Mouse (Mus musculus): Measurements from ENCODE around the gene Washc4. TPM values are rescaled to one million over a fixed set of nuclear protein-coding genes. Genes with fewer than 3 reads are reported as not detected.

Gene Washc4
- polyA plus RNA-seq, 1 experiment, result 4.2 TPM

DNA sequence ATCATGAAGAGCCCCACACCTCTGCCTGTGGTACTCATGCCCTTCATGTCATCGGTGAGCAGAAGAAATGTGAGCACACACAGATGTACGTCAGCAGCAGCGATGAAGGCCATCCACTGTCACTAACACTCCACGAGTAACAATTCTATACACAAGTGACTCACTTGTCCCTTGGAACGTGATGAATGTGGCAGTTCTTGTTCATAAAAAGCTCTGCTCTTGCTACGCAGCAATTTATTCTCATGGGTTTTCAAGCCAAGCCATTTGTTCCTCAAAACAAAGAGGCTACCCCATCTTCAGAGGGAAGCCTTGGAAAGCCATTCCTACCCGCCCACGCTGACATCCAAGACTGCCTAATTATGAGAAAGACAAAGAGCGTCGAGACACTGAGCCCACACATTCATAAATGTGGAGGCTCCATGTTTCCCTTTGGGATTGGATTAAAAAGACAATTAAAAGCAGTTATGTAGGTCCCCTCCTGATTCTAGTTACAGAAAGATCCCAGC lies 96.4 kb downstream of the Washc4 start:
- no peaks in the 10 kb centered on the region for H3K36me3 ChIP-seq (ENCODE audit: control insufficient read depth, insufficient read depth, low read length)
- H3K27ac ChIP-seq (ENCODE audit: control insufficient read depth, insufficient read depth, low read length), result no peak overlapping the region
- H3K4me1 ChIP-seq (replicated peaks; ENCODE audit: control insufficient read depth, insufficient read depth, low read length), result peaks cover 4% of the 10 kb centered on the region; the same call in 1 of the 2 replicates
- TF ChIP-seq POLR2A (IDR thresholded peaks at IDR 0.05; ENCODE audit: control insufficient read depth, extremely low read depth, insufficient read depth, low read length, poor library complexity) (no peak), CTCF (IDR thresholded peaks at IDR 0.05; ENCODE audit: borderline replicate concordance, control insufficient read depth, extremely low read depth, insufficient read depth, low read length, poor library complexity) (no peak)
- DNase-seq, result no peak
- H3K4me3 ChIP-seq (ENCODE audit: control insufficient read depth, insufficient read depth, low read length), result no peak overlapping the region
- H3K27me3 ChIP-seq (ENCODE audit: control insufficient read depth, insufficient read depth, low read length), result no peaks in the 10 kb centered on the region
- WGBS, result 97% methylated on average over 10 of the region's 10 CpGs

DNA sequence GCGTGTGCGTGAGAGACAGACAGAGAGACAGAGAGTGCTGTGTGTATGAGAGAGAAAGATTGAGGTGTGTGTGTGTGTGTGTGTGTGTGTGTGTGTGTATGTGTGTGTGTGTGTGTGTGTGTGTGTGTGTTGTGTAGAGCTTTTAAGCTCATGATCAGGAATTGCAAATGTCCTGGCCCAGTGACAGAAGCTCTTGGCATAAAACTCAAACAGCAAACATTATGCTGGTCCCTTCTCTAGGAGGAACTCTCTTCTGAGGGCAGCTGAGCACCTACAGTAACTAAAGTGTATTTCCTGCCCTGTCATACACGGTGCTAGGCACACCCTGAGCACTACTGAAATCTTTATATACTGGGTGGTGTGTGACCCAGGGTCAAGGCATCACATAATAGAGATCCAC lies 98.1 kb downstream of the Washc4 start:
- Histone ChIP-seq H3K27me3 (ENCODE audit: control insufficient read depth, insufficient read depth, low read length) (no peaks in the 10 kb centered on the region), H3K4me1 (replicated peaks; ENCODE audit: control insufficient read depth, insufficient read depth, low read length) (peaks cover 7% of the 10 kb centered on the region; the same call in 1 of the 2 replicates), H3K36me3 (ENCODE audit: control insufficient read depth, insufficient read depth, low read length) (no peaks in the 10 kb centered on the region), H3K4me3 (ENCODE audit: control insufficient read depth, insufficient read depth, low read length) (no peak overlapping the region), H3K27ac (ENCODE audit: control insufficient read depth, insufficient read depth, low read length) (no peak overlapping the region)
- no peak for DNase-seq
- WGBS, result 69% methylated on average over 3 of the region's 3 CpGs
- TF ChIP-seq POLR2A (IDR thresholded peaks at IDR 0.05; ENCODE audit: control insufficient read depth, extremely low read depth, insufficient read depth, low read length, poor library complexity), result no peak

- 54% methylated on average over 8 of the region's 8 CpGs for WGBS
- no peaks in the 10 kb centered on the region for H3K36me3 ChIP-seq (ENCODE audit: control insufficient read depth, insufficient read depth, low read length)
- H3K4me1 ChIP-seq (replicated peaks; ENCODE audit: control insufficient read depth, insufficient read depth, low read length), result peaks cover 14% of the 10 kb centered on the region
- H3K4me3 ChIP-seq (ENCODE audit: control insufficient read depth, insufficient read depth, low read length), result no peak overlapping the region
- no peak overlapping the region for H3K27ac ChIP-seq (ENCODE audit: control insufficient read depth, insufficient read depth, low read length)
- no peaks in the 10 kb centered on the region for H3K27me3 ChIP-seq (ENCODE audit: control insufficient read depth, insufficient read depth, low read length)
- TF ChIP-seq POLR2A (IDR thresholded peaks at IDR 0.05; ENCODE audit: control insufficient read depth, extremely low read depth, insufficient read depth, low read length, poor library complexity), result no peak
- no peak for TF ChIP-seq CTCF (IDR thresholded peaks at IDR 0.05; ENCODE audit: borderline replicate concordance, control insufficient read depth, extremely low read depth, insufficient read depth, low read length, poor library complexity)
- no peak for DNase-seq
These were observed 100.6 kb downstream of the Washc4 start for GRCm38 (mm10) chr10:83644167-83644566.

GRCm38 (mm10) chr10:83644865-83645715 lies 101.5 kb downstream of the Washc4 start:
- H3K36me3 ChIP-seq (ENCODE audit: control insufficient read depth, insufficient read depth, low read length), result no peaks in the 10 kb centered on the region
- WGBS, result 63% methylated on average over 16 of the region's 16 CpGs
- no peaks in the 10 kb centered on the region for H3K27me3 ChIP-seq (ENCODE audit: control insufficient read depth, insufficient read depth, low read length)
- H3K27ac ChIP-seq (ENCODE audit: control insufficient read depth, insufficient read depth, low read length), result no peak overlapping the region
- H3K4me1 ChIP-seq (replicated peaks; ENCODE audit: control insufficient read depth, insufficient read depth, low read length), result peaks cover 14% of the 10 kb centered on the region
- H3K4me3 ChIP-seq (ENCODE audit: control insufficient read depth, insufficient read depth, low read length), result no peak overlapping the region
- TF ChIP-seq CTCF (IDR thresholded peaks at IDR 0.05; ENCODE audit: borderline replicate concordance, control insufficient read depth, extremely low read depth, insufficient read depth, low read length, poor library complexity) (no peak), POLR2A (IDR thresholded peaks at IDR 0.05; ENCODE audit: control insufficient read depth, extremely low read depth, insufficient read depth, low read length, poor library complexity) (no peak)
- no peak for DNase-seq

GRCm38 (mm10) chr10:83645716-83645990 lies 102.1 kb downstream of the Washc4 start:
- no peak for DNase-seq
- H3K36me3 ChIP-seq (ENCODE audit: control insufficient read depth, insufficient read depth, low read length), result no peaks in the 10 kb centered on the region
- WGBS, result 85% methylated on average over 3 of the region's 3 CpGs
- no peak for TF ChIP-seq CTCF (IDR thresholded peaks at IDR 0.05; ENCODE audit: borderline replicate concordance, control insufficient read depth, extremely low read depth, insufficient read depth, low read length, poor library complexity)
- no peak overlapping the region for H3K27ac ChIP-seq (ENCODE audit: control insufficient read depth, insufficient read depth, low read length)
- H3K4me3 ChIP-seq (ENCODE audit: control insufficient read depth, insufficient read depth, low read length), result no peak overlapping the region
- no peaks in the 10 kb centered on the region for H3K27me3 ChIP-seq (ENCODE audit: control insufficient read depth, insufficient read depth, low read length)
- peaks cover 14% of the 10 kb centered on the region for H3K4me1 ChIP-seq (replicated peaks; ENCODE audit: control insufficient read depth, insufficient read depth, low read length)

Other genes starting within 250 kb of the Washc4 start
- gene Slc41a2, start 205.9 kb upstream of the Washc4 start, polyA plus RNA-seq (2012; rRNA removed), result 0.82 and 0.97 TPM in 2 replicates
- 0.64 and 0.65 TPM in 2 replicates for gene D10Wsu102e, start 183.5 kb upstream of the Washc4 start, polyA plus RNA-seq (2012; rRNA removed)
- 0.27 and 0.48 TPM in 2 replicates for gene Aldh1l2, start 9.6 kb upstream of the Washc4 start, polyA plus RNA-seq (2012; rRNA removed)
- gene Appl2, start 105.0 kb downstream of the Washc4 start, polyA plus RNA-seq (2012; rRNA removed), result 6.0 and 7.0 TPM in 2 replicates
- gene 1500009L16Rik, start 179.1 kb downstream of the Washc4 start, polyA plus RNA-seq (2012; rRNA removed), result 7.8 and 14.5 TPM in 2 replicates

All from thymus, adult 2 months (tissue).